Mouse (Mus musculus) T-helper 2 cell (primary cell): Measurements from ENCODE around the gene Tmem231.

Source experiments
- in situ Hi-C: fragments of 300-600 bp; cut with MboI, MseI; formaldehyde crosslinking; loops from one replicate; pipeline ENCODE4 v1.15.1; 2025; ENCODE audit warnings: high pct_unique_total_duplicates

Gene Tmem231

DNA sequence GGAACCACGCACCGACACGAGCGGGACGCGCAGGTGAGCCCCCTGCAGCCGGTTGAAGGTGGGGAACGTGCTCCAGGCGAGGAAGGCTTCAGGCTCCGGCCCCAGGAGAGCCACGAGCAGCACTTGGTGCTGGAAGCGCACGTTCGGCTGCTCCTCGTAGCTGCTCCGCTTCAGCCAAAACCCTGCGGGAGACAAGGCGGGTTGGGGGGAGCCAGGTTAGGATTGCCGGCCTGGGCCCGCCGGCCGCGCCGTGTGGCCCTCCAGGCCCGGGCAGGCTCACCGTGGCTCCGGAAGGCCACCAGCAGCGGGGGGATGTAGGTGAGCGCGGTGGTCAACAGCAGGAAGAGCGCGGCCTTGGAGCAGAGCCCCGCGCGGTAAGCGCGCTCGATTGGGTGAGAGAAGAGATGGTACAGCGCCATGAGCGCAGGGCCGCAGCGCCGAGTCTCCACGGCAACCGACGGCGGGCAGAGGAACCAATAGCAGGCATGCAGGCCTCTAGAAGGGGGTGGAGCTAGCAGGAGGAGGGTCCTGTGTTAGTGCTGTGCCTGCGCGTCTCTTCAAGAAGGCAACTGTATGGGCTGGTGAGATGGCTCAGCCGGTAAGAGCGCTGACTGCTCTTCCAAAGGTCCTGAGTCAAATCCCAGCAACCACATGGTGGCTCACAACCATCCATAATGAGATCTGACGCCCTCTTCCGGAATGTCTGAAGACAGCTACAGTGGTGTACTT is at the start of gene Tmem231:
Tmem231 (minus strand) TSS at position 534 of the 729 bp plus-strand sequence.
- in situ Hi-C loops: no loop called here

DNA sequence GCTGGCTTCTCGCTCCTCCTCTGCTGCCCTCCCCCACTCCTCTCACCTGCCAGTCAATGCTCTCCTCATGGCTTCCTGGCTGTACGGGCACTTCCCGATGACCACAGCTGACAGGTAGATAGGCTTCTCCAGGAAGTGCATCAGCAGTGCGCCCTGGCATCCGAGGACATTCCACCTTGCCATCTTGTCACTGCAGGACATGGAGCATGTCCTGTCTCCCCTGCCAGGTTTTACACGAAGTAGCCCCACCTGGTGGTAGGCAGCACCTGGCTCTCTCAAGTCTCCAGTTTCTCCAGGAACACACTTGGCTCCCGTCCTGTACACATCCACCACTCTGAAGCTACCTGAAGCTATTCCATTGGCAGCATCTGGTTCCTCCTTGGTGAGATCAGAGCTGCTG is 48.4 kb upstream of the Tmem231 start:
- in situ Hi-C loops: no loop called here

DNA sequence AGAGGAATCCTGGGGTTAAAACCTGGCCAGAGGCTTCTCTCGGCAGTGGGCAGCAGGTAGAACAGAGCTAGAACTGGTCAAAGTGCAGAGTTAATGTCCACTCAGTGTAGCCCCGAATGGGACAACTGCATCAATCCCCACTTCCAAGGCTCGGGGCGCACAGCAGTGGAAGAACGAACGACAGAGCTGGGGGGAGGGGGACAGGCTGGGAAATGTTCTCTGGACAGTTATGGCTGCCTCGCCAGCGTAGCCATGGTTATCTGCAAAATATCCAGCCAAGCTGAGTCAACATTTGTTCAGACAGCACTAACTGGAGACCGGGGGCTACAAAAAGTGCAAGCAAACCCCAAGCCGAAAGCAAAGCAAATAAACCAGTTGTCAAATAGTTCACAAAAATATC is 44.5 kb upstream of the Tmem231 start:
- in situ Hi-C loops: no loop called here

DNA sequence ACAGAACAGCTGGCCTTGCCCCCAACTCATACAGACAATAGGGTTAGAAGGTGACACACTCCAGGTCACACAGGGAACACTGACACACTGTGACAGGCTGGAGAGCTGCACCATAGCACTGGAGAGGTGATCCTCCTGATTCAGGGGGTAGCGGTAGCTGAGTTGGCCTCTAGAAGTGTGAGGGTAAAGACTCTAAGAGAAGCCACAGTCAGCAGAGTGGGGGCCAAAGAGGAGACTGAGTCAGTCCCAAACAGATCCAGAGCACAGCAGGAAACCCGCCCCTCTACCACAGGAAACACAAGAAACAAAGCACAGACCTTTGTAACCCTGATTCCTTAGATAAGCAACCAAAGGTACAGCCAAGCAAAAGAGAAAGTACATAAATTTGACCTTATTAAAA is 42.6 kb upstream of the Tmem231 start:
- in situ Hi-C loops: no loop called here

DNA sequence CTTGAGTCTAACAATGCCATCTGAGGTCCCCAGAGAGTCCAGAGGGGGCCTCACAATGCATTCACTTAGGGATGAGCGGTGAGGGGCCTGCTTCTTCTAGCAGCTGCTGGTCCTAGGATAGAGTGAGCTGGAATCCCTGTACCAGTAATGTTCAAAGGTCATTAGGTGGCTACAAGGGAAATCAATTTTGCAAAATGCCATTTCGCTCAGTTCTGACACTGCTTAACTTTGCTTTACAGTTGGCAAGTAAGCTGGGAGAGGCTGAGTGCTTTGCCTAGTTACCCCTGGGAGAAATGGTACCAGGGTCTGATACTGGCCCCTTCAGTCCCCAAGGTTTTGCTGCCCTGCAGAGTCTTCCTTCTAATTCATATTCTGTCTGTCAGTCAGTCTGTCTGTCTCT is 42.0 kb upstream of the Tmem231 start:
- in situ Hi-C loops: no loop called here

DNA sequence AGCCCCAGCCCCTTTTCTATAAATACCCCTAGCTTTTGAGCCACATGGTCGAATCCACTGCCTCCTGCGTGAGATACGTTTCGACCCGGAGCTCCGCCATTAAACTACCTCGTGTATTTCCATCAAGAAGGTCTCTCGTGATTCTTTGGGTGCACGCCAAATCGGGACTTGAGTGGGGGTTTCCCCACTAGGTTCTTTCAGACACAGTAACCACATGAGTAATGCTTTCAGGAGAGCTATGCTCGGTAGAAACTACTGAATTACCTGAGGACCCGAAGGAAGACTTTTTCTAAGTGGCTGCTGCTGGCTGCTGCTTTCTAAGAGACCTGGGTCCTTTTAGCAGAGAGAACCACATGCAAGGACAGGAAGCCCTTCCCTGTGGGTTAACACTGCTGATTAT is 40.5 kb upstream of the Tmem231 start:
- in situ Hi-C loops: no loop called here

DNA sequence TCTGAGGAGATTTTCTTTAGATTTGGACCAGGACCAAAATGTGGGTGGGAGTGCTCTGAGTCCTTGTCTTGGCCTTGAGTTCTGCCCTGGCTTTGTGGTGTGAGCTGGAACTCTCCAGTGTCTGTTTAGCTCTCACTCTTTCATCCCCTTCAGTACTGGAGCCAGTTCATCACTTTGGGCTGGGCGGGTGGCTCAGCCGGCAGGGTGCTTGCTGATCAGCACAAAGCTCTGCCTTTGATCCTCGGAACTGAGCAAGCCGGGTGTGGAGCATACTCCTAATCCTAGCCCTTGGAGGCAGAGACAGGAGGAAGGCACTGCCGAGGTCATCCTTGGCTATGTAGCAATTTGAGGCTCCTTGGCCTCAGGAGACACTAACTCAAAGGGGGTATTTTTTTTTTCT is 35.3 kb upstream of the Tmem231 start:
- in situ Hi-C loops: no loop called here

DNA sequence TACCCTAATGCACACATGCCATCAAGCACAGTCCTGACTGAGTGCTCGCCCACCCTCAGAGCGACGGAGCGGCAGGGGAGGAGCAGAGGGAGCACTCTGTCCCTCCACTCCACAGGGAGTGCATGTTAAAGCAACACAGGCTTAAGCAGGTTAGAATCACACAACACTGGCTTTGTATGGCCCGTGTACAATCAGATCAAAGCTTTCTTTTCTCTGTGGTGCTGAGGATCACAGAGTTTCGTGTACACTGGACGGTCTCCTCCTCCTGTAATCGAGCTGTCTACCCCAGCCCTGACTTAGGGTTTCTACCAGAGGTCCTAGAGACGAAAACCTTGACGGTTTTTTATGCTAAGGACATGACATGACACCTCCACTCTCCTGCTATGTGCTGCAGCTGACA is 34.9 kb upstream of the Tmem231 start:
- in situ Hi-C loops: no loop called here

DNA sequence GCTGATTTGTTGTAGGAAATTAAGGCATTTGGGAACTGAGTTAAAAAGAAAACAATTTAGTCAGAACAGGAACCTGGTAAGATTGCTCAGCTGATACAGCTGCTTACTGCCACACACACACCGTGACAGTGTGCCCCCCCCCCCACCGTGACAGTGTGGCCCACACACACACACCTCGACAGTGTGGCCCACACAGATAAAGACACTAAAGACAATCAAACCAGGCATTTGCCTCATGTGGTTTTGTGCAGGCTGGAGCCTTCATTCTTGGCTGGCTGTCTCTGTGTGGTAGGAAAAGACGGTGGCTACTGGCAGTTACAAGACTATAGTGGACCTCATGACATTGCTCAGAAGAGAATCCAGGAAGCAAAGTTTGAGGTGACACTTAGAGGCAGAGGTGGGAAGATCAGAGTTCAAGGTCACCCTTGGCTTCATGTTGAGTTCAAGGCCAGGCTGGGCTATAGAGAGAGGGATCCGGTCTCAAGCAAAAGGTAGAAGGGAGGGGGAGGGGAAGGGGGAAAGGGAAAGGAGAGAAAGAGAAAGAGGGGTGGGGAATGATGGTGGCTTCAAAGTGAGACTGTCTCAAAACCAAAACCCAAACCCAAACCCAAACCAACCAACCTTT is 33.7 kb upstream of the Tmem231 start:
- in situ Hi-C loops: no loop called here

DNA sequence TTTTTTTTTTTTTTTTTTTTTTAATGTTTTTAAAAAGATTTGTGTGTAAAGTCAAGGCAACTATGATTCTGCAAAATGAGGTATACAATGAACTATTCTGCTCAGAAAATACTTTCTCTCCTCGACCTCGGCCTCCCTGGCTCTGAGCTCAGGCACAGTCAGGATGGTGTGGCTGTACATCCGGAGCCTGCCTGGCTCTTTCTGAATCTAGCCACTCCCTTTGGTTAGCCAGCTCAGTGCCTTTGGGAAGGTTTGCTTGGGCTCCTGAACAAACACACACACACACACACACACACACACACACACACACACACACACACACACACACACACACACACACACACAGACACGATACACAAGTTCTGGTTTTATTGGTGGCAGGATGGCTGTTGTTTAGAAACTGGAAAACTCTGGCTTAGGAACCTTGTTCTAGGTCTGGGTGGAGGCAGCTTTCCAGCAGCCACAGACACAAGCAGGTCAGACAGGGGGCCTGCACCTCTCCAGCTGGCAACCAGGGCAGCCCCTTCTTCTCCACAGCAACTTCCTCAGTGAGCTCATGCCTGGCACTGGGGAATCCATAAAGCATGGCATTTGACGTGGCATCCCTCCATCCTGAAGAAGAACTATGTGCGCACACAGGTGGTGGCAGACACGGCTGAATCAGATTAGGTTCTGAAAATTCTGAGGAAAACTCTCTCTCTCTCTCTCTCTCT is 31.3 kb upstream of the Tmem231 start:
- in situ Hi-C loops: no loop called here

DNA sequence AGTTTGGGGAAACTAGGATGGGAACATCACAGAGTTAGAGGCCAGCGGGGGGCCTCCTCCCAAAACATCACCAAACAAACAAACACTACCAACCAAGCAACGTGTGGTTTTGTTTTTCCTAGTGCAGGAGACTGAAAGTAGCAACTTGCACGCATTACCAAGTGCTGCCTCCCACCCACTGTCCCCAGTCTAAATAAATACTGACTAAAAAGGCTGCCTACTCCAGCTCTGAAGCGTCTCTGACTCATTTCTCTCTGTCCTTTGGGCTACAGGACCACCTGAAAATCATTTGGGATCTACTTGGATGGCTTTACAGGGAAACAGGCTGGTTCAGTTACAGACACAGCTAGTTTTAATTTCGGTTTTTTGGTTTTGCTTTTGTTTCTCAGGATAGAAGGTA is 30.7 kb upstream of the Tmem231 start:
- in situ Hi-C loops: no loop called here

DNA sequence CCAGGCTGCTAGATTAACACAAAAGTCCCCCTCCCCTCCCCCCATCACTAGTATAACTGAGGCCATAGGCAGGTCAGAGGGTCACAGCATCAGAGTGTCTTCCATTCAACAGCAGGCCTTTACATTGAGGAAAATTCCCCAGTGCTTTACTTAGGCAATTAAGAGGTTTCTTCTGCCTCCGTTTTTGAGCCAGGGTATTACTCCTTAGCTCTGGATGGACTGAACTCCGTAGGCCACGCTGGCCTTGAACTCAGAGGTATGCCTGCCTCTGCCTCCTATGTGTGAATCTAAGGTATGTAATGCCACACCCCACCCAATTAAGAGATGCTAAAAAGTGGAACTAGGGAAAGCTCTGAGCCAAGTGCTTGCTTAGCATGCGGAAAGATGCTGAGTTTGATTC is 29.9 kb upstream of the Tmem231 start:
- in situ Hi-C loops: no loop called here

DNA sequence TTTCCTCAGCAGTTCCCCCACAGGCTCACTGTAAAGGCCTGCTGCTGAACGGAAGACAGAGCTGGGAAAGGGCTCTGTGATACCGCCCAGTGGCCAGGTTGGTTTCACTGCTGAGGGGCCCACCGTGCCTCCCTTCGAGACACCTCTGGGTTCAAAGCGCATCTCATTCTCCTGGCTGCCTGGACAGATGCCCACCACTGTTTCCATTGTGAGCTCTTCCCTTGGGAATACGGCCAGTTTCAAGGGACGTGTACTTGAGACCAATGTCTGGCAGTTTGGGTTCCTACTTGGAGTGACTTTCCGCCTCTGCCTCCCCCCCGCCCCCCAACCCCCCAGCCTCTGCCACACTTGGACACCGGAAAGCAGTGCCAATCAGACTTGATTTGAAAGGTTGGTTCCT is 29.4 kb upstream of the Tmem231 start:
- in situ Hi-C loops: no loop called here

DNA sequence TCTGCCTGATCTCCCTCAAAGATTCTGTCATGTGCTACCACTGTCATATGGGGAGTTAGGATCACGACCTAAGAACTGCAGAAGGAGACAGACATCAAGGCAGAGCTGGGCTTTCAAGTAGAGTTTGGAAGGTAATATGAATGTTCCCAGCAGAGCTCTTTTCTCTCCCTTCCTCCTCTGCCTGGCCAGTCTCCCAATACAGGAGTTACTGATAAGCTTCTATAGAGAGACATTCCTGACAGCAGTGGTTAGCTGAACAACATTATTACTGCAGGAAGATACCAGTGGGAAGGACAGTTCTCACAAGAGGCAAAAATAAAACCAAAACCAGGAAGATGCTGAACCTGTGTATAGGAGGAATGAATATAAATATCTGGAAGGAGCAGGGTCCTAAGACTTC is 28.9 kb upstream of the Tmem231 start:
- in situ Hi-C loops: no loop called here

DNA sequence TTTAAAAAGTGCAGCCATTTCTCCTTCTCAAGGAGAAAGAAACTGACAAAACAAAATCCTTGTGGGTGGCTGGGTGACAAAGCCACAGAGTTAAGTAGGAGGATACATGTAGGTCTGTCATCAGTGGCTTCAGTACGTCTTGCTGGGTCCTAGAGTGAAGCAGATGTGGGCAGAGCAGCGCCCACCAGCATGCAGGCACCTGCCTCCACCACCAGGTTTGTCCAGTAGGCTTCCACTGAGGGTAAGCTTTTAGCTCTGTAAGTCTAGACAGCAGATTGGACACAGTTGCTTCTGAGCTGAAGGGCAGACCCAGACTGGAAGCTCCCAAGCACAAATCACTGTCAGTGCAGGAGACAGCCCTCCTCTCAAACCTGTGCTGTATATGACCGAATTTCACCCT is 27.6 kb upstream of the Tmem231 start:
- in situ Hi-C loops: no loop called here

DNA sequence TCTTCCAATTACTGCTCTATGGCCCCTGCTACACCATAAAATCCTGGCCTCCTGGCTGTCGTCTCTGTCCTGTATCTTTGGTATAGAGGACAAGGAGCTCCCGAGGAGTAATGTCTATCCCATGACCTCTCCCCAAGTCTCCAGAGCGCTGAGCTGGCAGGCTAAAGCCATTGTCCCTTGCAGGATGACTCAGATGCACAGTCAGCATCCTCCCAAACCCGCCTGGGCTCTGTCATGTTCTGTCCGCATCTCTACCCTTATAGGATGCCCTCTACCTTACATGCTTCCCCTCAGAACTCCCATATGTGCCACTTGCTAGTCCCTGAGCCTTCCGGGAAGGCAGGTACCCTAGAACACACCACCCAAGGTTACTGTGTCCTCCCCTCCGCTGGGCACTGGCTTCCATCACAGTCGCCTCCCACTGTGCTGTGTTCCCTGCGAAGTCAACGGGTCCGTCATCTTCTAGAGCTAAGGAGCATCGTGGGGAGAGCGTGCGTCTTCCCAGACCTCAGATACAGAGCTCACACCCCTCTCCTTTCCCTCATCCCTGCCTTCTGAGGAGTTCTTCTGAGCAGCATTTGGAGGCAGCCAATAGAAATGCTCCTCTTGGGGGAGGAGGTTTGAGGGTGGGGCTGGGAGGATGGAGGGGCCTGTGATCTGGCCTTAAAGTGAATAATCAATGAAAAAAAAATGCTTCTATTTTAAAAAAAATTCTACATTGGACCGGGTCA is 27.1 kb upstream of the Tmem231 start:
- in situ Hi-C loops: no loop called here

DNA sequence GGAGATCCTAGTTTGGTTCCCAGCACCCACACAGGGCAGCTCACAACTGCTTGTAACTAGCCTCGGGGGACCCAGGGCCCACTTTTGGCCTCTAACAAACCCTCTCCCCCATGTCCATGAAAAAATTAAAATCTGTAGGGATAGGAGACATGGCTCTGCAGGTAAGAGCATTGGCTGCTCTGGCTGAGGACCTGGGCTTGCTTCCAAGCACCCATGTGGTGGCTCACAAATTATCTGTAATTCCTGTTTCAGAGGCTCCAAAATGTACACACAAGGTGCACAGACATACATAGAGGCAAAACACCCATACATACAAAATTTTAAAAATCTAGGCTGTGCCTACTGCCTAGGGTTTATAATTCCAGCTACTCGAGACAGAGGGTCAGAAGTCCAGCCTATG is 23.6 kb upstream of the Tmem231 start:
- in situ Hi-C loops: no loop called here

DNA sequence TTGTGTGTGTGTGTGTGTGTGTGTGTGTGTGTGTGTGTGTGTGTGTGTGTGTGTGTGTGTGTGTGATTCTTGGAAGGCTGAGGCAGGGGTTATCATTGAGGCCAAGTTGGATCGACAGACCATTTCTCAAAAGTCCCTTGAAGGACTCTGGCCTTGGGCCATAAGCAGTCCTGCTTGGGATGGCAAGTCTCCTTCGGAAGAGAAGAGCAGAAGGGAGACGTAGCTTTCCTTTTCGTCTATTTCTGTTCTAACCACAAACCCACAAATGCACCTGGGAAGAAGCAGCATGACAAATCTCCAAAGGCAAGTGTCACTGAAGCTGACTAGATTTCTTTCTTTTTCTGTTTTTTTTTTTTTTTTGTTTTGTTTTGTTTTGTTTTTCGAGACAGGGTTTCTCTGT is 22.2 kb upstream of the Tmem231 start:
- in situ Hi-C loops: no loop called here

DNA sequence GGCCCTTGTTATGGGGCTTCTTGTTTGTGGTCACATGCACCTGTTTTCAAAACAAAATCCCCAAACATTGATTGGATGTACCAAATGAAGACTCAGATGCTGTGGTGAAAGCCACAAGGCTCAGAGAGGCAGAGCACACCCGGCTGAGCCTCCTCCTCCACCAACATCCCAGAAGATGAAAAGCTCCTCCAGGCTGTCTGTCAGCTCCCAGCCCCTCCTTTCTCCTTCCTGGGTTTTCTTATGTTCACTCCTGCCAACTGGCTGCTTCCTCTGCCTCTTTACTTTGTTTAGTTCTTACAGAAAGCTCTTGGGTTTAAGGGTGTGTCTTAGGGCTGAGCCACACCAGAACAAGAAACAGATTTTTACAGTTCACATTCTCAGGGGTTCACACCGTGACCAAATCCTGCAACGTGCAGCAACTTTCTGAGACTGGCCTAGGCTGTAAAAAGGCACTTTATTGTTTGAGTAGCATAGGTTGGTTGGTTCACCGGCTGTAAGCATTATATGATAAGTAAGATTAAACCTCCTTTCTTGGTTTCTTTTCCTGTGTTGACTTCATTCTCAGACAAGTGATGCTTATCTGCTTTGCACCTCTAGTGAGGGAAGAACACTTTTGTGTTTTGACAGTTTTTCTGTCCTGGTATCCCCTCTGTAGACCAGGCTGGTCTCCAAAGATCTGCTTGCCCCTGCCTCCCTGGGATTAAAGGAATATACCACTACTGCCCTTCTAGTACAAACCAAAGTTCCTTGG is 21.3 kb upstream of the Tmem231 start:
- in situ Hi-C loops: no loop called here

DNA sequence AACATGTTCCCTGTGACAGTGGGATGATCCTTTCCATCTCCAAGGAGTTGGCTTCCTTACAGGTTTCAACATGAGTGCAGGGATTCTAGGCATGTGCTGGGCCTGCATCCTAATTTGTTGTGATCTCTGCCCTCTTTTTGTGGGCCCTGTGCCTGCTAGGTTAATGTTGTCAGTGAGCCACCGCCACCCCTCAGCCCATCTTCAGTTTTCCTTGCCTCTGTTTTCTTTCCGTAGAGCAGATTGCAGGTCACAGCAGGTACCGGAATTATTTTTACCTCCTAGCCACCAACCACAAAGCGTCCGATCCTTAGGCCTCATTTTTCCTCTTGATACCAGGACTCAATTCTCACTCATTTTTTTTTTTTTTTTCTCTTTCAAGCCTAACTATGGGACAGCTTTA is 18.3 kb upstream of the Tmem231 start:
- in situ Hi-C loops: no loop called here

DNA sequence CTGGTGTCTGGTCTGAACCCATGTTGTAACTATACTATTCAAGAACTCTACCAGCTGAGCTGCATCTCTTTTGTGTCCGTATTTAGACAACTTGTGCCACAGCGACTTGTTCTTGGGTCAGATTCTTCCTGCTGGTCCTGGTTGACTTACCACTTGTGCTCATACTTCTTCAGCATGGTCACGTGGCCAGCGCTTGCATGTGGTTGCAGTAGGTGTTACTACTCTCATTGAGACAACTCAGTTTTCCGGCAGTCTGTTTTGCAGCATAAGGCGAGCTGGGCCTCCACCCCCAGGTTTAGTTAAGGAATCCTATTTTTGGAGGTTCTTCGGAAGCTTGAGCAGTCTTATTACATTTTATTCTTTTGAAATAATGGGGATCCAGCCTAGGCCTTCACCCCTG is 17.6 kb upstream of the Tmem231 start:
- in situ Hi-C loops: no loop called here

DNA sequence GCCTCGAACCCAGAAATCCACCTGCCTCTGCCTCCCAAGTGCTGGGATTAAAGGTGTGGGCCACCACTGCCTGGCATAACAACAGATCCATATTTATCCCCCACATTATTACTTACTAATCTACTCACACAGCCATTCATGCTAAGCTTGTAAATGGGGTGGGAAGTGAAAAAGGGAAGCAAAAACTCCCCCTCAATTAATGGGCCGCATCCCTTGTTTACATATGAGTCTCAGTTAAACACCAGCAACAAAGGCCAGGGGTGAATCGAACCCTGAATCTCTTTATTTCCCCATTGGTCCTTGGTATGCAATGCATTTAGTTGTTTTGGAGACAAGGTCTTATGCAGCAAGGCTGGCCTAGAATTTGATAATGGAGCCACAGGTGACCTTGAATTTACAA is 17.2 kb upstream of the Tmem231 start:
- in situ Hi-C loops: no loop called here
